Mouse (Mus musculus) midbrain, embryonic 13.5 days (tissue): Measurements from ENCODE around the gene Coa5. TPM values are rescaled to one million over a fixed set of nuclear protein-coding genes. Genes with fewer than 3 reads are reported as not detected.

ENCODE experiments used
- ATAC-seq: fragments of 200-750 bp; cut with Nextera tagmentation; 2 replicates; pipeline ENCODE4 v1.8.0; 2017; ENCODE audit warnings: mild to moderate bottlenecking, moderate TSS enrichment, moderate library complexity
- H3K27ac ChIP-seq: fragments of 300-500 bp; sonication (generic); 2 replicates; pipeline ENCODE4 v1.5.1; 2015; ENCODE audit warnings: inconsistent platforms, mild to moderate bottlenecking, moderate library complexity
- H3K27me3 ChIP-seq: fragments of 300-500 bp; sonication (generic); 2 replicates; pipeline ENCODE4 v1.6.1; 2015; ENCODE audit warnings: mild to moderate bottlenecking, inconsistent platforms
- H3K36me3 ChIP-seq: fragments of 300-500 bp; sonication (generic); 2 replicates; pipeline ENCODE4 v1.6.1; 2015; ENCODE audit warnings: mild to moderate bottlenecking, inconsistent platforms
- H3K4me1 ChIP-seq: fragments of 300-500 bp; sonication (generic); replicated peaks from 2 replicates; pipeline ENCODE4 v1.6.1; 2015; ENCODE audit warnings: inconsistent platforms
- H3K4me2 ChIP-seq: fragments of 300-500 bp; sonication (generic); replicated peaks from 2 replicates; pipeline ENCODE4 v1.6.1; 2015; ENCODE audit warnings: moderate library complexity, mild to moderate bottlenecking, inconsistent platforms
- H3K4me3 ChIP-seq: fragments of 300-500 bp; sonication (generic); replicated peaks from 2 replicates; pipeline ENCODE4 v1.5.1; 2015; ENCODE audit warnings: mild to moderate bottlenecking, inconsistent platforms
- H3K9ac ChIP-seq: fragments of 300-500 bp; sonication (generic); replicated peaks from 2 replicates; pipeline ENCODE4 v1.6.1; 2015; ENCODE audit warnings: mild to moderate bottlenecking, inconsistent platforms
- H3K9me3 ChIP-seq: fragments of 300-500 bp; sonication (generic); 2 replicates; pipeline ENCODE4 v1.6.1; 2016; ENCODE audit warnings: mild to moderate bottlenecking, inconsistent platforms
- WGBS: fragments of 180-500 bp; shearing (Covaris S2); methylation state at CpG from one replicate; pipeline ENCODE4 v1.1.7; 2015; 5-methylcytosine and 5-hydroxymethylcytosine counted together
- polyA plus RNA-seq: library from polyadenylated mRNA; unstranded; fragments of >200 nt; fragmentation: Nextera tagmentation; extraction: Ambion mirVana; gene quantifications from 2 replicates; pipeline ENCODE4 v1.2.1, GENCODE M21; 2015

The Coa5 gene
- polyA plus RNA-seq, 1 experiment from 2014 or later = 52.8 TPM

GRCm38 (mm10) chr1:37466322-37466995, 36.6 kb upstream of the Coa5 start:
- 86% methylated on average over 3 of the region's 3 CpGs for WGBS
- Histone ChIP-seq H3K36me3 (no peaks in the 10 kb centered on the region), H3K4me1 (no peaks in the 10 kb centered on the region), H3K9ac (no peak overlapping the region), H3K4me2 (no peak overlapping the region), H3K27me3 (no peaks in the 10 kb centered on the region), H3K27ac (no peak overlapping the region), H3K9me3 (no peaks in the 10 kb centered on the region), H3K4me3 (no peak overlapping the region)
- ATAC-seq = no peak

DNA sequence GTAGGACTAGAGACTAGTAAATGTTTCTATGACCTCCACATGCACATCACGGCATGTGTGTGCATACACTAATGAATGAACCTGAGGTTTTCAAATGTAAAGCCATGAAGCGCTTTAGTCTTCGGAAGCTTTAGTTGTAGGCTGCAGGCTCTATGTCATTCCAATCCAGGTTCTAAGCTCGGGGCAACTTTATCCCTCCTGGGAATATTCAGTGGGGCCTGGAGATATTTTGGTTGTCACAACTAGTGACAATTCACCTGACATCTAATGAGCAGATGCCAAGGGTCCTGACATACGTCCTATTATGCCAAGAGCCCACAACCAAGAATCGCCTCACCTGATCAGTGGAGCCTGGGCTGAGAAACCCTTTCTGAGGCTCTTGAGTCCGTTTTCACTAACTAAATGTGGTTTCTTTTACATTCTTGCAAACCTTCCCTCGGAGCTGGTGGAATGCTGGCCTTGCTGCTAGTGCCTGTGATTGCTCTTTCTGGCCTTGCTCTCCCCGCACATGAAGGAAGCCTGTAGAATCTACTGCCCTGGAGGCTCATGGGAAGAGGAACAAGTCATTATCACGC, 35.1 kb upstream of the Coa5 start:
- Histone ChIP-seq H3K9me3 (no peaks in the 10 kb centered on the region), H3K9ac (no peak overlapping the region), H3K27me3 (no peaks in the 10 kb centered on the region), H3K4me3 (no peak overlapping the region), H3K4me2 (no peak overlapping the region), H3K36me3 (no peaks in the 10 kb centered on the region), H3K4me1 (no peaks in the 10 kb centered on the region), H3K27ac (no peak overlapping the region)
- ATAC-seq = no peak
- 92% methylated on average over 10 of the region's 10 CpGs for WGBS

GRCm38 (mm10) chr1:37457546-37457945, 27.6 kb upstream of the Coa5 start:
- Histone ChIP-seq H3K9me3 (no peaks in the 10 kb centered on the region), H3K27ac (no peak overlapping the region), H3K4me2 (no peak overlapping the region), H3K27me3 (no peaks in the 10 kb centered on the region), H3K4me3 (no peak overlapping the region), H3K9ac (no peak overlapping the region), H3K4me1 (no peaks in the 10 kb centered on the region), H3K36me3 (0 out of 2 replicates have a peak, but pooled peaks cover 3% of the 10 kb centered on the region)
- ATAC-seq = no peak
- WGBS = 89% methylated on average over 7 of the region's 7 CpGs

DNA sequence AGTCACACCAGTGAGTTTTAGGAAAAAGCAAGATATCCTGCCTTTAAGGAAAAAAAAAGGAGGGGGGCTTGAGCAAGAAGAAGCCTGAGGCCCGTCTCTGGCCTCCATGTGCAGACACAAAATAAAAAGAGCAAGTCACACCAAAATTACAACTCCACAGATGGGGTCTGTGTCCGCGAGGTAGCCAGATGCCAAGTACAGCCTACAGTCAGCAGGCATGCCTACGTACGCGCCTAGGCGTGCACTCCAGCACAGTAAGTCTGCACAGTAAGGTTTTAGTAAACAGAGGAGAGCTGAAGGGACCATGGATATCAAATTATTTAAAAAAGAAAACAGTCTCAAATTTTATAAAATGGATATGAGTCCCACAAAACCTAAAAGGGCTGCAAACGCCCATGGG, 21.4 kb upstream of the Coa5 start:
- Histone ChIP-seq H3K36me3 (peaks cover 12% of the 10 kb centered on the region), H3K9ac (no peak overlapping the region), H3K27me3 (no peaks in the 10 kb centered on the region), H3K4me2 (no peak overlapping the region), H3K4me1 (no peaks in the 10 kb centered on the region), H3K27ac (no peak overlapping the region), H3K9me3 (no peaks in the 10 kb centered on the region), H3K4me3 (no peak overlapping the region)
- WGBS = 93% methylated on average over 8 of the region's 8 CpGs
- no peak for ATAC-seq

GRCm38 (mm10) chr1:37448361-37449095, 18.6 kb upstream of the Coa5 start:
- no peak for ATAC-seq
- peaks cover 11% of the 10 kb centered on the region for H3K36me3 ChIP-seq
- H3K9me3 ChIP-seq = no peaks in the 10 kb centered on the region
- H3K4me3 ChIP-seq = no peak overlapping the region
- no peak overlapping the region for H3K9ac ChIP-seq
- H3K4me2 ChIP-seq = no peak overlapping the region
- no peaks in the 10 kb centered on the region for H3K27me3 ChIP-seq
- WGBS = 79% methylated on average over 10 of the region's 10 CpGs
- no peak overlapping the region for H3K27ac ChIP-seq
- H3K4me1 ChIP-seq = no peaks in the 10 kb centered on the region

DNA sequence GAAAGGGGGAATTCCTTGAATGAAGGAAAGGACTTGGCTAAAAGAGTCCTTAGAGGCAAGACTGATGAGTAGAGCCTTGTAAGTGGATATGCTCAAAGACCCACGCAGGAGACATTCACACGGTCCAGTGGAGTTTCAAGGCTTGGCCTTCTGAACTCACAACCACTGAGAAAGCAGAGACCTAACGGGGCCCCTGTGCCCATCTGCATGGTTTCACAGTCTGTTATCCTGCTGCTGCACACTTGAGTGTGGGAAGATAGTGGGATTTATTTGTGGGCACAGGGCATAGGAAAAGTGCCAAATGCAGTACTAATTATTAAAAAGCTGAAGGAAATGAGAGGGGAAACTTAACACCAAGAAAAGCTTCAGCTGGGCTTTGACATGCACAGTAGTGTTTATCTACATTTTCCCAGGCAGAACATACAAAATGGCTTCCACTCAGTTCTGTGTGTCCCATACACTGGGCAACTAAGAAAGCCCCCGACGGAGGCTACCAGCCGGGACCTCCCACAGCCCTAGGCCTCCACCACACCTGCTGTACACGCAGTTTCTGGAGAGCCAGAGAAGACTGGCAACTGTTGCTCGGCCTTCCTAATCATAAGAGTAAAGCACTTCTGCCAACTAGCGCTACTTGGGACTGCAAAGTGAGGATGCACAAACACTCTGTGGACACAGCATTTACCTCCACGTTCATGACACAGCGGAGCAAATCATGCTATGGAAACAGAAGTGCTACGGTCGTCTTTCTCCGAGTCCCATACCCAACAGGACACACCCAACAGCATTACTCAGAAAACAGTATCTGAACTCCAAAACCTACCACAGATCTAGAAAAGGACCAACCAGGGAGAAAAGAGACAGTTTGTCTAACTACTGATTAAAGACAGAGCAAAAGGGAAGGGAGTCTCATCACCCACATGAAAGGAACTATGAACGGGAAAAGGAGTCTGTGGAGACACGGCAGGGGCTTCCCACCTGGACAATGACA, 13.2 kb upstream of the Coa5 start:
- Histone ChIP-seq H3K4me3 (no peak overlapping the region), H3K9me3 (no peaks in the 10 kb centered on the region), H3K4me1 (no peaks in the 10 kb centered on the region), H3K4me2 (no peak overlapping the region), H3K27me3 (no peaks in the 10 kb centered on the region), H3K27ac (no peak overlapping the region), H3K9ac (no peak overlapping the region), H3K36me3 (peaks cover 47% of the 10 kb centered on the region)
- 93% methylated on average over 16 of the region's 16 CpGs for WGBS
- no peak for ATAC-seq

DNA sequence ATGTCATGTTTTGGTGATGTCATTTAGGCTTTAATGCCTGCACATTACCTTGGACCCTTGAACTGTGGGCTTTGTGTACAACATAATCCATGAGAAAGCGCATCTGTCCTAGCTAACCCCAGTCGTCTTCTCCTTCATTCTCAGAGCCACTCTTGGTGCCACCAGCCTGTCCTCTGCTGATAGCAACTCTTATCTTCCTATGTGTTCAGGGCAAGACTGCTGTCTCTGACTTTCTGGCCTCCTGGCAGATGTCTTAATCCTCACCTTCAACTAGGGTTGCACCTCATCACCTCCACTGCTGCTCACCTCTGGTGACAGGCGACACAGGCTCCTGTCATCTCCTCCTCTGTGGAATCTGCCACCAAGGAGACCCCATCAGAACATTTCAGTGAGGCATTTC, 6.5 kb upstream of the Coa5 start:
- Histone ChIP-seq H3K27ac (no peak overlapping the region), H3K9me3 (no peaks in the 10 kb centered on the region), H3K4me1 (peaks cover 17% of the 10 kb centered on the region), H3K36me3 (peaks cover 77% of the 10 kb centered on the region), H3K4me3 (no peak overlapping the region), H3K27me3 (no peaks in the 10 kb centered on the region), H3K4me2 (no peak overlapping the region), H3K9ac (no peak overlapping the region)
- ATAC-seq = no peak
- WGBS = 96% methylated on average over 3 of the region's 3 CpGs

DNA sequence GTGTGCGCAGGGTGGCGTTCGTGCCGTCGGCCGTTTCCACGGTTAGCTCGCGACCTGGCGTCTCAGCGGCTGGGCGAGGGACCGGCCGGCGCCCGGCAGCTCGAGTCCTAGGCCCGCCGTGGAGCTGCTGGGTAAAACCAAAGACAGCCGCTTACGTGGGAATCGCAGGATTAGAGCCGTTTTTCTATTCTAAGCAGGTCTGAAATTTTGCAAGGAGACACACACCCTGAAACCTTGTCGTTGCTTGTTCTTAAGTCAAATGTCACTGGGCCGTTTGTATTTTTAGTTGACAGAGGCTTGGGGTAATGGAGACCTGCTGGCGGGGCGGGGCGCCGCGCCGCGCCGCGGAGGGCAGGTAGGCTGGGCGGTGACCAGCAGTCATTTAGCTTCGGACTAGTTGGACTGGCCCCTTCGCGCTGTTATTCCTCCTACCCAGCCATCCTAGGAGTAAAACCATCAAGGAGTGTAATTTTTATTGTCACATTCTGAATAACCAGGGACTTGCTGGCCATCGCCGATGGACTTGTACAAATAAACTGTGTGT, 466 bp upstream of the Coa5 start:
- peak overlapping the region; percentile 85 for H3K4me3 ChIP-seq
- peak overlapping the region; percentile 84 for H3K9ac ChIP-seq
- H3K4me2 ChIP-seq = peak overlapping the region; percentile 89
- peak; percentile 24 for ATAC-seq
- H3K4me1 ChIP-seq = peaks cover 37% of the 10 kb centered on the region
- peak overlapping the region; percentile 57 for H3K27ac ChIP-seq
- no peaks in the 10 kb centered on the region for H3K9me3 ChIP-seq
- 2% methylated on average over 40 of the region's 40 CpGs for WGBS
- peaks cover 47% of the 10 kb centered on the region for H3K36me3 ChIP-seq
- H3K27me3 ChIP-seq = no peaks in the 10 kb centered on the region

DNA sequence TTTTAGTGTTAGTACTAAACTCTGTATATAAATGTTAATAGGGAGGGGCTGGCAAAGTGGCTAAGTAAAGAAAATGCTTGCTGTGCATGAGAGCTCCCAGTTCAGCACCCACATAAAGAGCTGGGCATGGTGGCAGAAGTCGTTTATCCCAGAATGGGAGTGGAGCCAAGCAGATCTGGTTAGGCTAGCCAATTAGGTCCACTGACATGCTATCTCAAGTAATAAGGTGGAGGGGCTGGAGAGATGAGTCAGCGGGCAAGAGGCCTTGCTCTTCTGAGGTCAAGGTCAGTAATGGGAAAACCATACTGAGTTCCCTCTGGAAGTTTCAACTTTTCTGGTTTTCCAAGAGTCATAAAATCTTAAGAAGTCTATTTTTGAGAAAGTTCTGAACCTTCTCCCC, 992 bp downstream of the Coa5 start:
- H3K4me3 ChIP-seq = peak overlapping the region; percentile 85
- 82% methylated on average over 2 of the region's 2 CpGs for WGBS
- H3K9ac ChIP-seq = peak overlapping the region; percentile 84
- H3K9me3 ChIP-seq = peaks cover 5% of the 10 kb centered on the region; the same call in 1 of the 2 replicates
- no peaks in the 10 kb centered on the region for H3K27me3 ChIP-seq
- peak overlapping the region; percentile 89 for H3K4me2 ChIP-seq
- peaks cover 47% of the 10 kb centered on the region for H3K36me3 ChIP-seq
- ATAC-seq = no peak
- H3K4me1 ChIP-seq = peaks cover 37% of the 10 kb centered on the region
- H3K27ac ChIP-seq = no peak overlapping the region

- peaks cover 29% of the 10 kb centered on the region for H3K4me1 ChIP-seq
- H3K9ac ChIP-seq = no peak overlapping the region
- H3K9me3 ChIP-seq = peaks cover 5% of the 10 kb centered on the region; the same call in 1 of the 2 replicates
- H3K36me3 ChIP-seq = peaks cover 39% of the 10 kb centered on the region
- H3K4me3 ChIP-seq = no peak overlapping the region
- H3K4me2 ChIP-seq = no peak overlapping the region
- no peaks in the 10 kb centered on the region for H3K27me3 ChIP-seq
- WGBS = 96% methylated on average over 8 of the region's 8 CpGs
- ATAC-seq = no peak
- no peak overlapping the region for H3K27ac ChIP-seq
Observed at GRCm38 (mm10) chr1:37427144-37427875, 2.6 kb downstream of the Coa5 start.

DNA sequence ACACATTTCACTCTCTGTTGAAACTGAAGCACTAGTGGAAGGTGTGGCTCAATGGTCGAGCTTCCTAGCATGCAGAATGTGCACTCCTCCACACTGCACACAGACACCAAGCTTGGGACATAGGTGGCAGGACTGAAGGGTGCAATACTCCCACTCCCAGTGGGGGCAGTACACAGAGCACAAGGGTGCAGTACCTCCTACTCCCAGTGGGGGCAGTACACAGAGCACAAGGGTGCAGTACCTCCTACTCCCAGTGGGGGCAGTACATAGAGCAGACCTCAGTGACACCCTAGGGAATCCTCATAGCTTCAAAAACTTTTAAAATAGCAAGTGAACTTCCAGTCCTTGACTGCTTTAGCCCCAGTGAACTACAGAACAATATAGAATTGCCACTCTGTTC, 10.5 kb downstream of the Coa5 start:
- H3K4me2 ChIP-seq = no peak overlapping the region
- peaks cover 52% of the 10 kb centered on the region for H3K36me3 ChIP-seq
- no peak overlapping the region for H3K9ac ChIP-seq
- no peak for ATAC-seq
- no peaks in the 10 kb centered on the region for H3K4me1 ChIP-seq
- H3K9me3 ChIP-seq = peaks cover 5% of the 10 kb centered on the region; the same call in 1 of the 2 replicates
- H3K4me3 ChIP-seq = no peak overlapping the region
- H3K27me3 ChIP-seq = no peaks in the 10 kb centered on the region
- no peak overlapping the region for H3K27ac ChIP-seq
- 100% methylated on average over 1 of the region's 1 CpGs for WGBS
